Mouse (Mus musculus): ENCODE results near the gene Casc1. TPM values are rescaled to one million over a fixed set of nuclear protein-coding genes. Genes with fewer than 3 reads are reported as not detected.

Casc1 gene
- total RNA-seq (2021): under 1 TPM; 0.13 to 0.23 TPM
- long read RNA-seq, experiment 1: 0 reads
- long read RNA-seq, experiment 2: 0 reads

DNA sequence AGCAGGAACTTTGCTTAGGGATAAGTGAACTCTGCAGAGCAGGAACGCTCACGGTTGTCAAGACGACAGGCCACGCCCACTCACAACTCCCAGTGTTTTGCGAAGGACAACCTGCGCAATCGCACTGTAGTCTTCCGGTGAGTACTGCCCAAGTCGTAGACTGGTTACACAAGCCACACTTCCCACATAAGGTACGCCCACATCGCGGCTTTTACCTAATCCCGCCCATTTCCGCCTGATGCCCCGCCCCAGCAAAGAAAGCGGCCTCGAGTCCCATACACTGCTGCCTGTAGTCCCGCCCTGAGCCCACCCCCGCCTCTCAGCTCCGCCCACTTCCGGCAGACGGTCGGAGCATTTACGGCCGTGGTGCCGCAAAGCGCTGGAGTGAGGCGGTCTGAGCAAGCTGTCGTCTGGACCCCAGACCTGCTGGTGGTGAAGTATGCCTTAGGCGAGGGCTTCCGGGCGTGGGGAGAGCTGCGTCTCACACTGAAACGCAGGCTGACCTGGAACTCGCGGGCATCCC is at the start of gene Casc1, which contains the start of gene Etfrf1:
Gene Casc1 (minus strand): TSS at position 190 of the 523 bp plus-strand sequence.
Gene Etfrf1 (plus strand): TSS at position 319 of the 523 bp plus-strand sequence.
- DNase-seq: peak; percentile 97
- intact Hi-C loops (cut with DNase I; ENCODE audit: low total_unique reads): no loop called here

DNA sequence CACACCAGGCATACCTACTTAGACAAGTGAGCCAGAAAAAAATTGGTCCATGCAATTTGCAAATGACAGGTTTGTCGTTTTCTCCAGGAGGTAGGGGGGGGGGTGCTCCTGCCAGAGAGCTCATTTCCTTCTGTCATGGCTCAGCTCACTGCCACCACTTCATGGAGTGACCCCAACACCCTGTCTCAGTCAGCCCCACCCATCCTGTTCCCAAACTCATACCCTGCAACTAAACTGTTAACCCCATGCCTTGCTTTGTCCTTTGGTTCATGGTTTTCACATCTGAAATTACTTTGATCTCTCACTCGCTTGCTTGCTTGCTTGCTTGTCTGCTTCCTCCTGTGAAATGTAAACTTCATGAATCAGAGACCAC is 45.9 kb upstream of the Casc1 start:
- intact Hi-C loops (cut with DNase I; ENCODE audit: low total_unique reads): no loop called here
- DNase-seq: no peak

DNA sequence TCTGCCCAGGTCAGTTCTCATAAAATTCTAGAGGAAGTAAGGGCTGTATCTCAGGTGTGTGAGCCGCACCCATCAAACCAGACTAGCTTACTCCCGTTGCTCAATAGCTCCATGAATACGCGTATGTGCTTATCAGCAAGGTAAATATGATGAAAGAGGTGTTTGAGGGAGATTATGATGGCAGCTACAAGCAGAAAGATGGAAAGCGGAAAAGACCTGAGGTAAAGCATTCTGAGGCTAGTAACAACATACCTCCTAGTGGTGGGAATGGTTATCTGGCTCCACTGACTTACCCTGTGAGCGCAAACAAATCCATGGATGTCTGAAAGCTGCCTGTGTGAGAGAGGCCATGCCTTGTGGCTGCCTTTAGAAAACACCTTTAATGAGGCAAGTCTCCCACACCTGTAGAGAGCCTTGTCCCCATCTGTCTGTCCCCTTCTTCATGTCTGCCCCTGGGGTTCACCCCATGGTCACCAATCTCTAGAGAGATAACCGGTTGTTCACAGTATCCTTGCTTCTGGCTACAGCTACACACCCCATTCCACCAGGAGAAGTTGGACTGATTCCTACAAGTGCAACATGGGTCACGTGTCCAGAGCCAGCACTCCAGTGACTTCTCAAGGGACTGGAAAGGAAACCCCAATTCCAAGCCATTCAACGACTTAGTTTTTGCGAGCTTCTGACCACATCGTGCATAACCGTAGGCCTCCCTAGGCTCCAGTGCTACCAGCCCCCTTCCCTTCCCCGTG is 45.3 kb upstream of the Casc1 start:
- intact Hi-C loops (cut with DNase I; ENCODE audit: low total_unique reads): no loop called here
- no peak for DNase-seq

DNA sequence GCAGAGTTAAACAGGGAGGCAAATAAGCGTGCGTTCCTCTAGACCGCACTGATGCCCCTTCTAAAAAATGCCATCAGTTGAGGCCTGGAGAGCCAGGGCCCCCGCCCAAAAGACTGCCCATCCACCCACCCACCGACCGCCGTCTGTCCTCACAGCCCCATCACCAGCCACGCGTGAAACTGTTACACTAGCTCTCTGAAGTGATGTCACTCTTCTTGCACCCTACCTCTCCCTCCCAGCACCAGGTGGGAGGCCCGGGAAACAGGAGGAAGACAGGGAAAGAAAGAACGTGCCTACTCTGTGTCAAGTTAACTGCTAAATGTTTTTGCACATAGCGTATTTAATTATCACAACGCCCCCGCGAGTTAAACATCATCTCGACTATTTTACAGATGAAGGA is 40.0 kb upstream of the Casc1 start:
- intact Hi-C loops (cut with DNase I; ENCODE audit: low total_unique reads): no loop called here
- no peak for DNase-seq

DNA sequence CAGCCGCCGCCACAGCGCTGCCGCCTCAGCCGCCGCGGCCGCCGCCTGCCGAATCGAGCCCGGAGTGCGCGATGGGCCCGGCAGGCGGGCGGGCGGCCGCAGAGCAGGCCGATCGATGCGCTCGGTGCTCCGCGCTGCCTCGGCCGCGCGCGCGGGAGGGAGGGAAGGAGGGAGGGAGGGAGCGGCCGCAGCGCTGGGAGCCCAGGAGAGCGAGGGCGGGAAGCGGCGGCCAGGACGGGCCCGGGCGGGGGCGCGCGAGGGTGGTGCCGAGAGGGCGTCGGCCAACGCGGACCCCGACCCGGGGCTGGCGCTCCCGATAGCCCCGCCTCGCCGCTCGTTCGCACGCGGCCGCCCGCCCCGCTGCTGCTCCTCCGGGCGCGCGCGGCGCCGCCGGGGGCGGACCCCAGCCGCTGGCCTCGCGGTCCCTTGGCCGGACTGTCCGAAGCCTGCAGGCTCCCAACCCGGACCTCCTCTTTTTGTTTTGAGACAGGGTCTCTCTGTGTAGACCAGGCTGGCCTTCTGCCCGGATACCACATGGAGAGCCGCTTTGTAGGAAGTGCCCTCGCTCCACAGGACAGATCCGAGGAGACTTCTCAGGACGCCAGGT is 39.5 kb upstream of the Casc1 start, which contains the start of gene Kras:
Gene Kras (minus strand): TSS at position 55 of the 607 bp plus-strand sequence.
- intact Hi-C loops (cut with DNase I; ENCODE audit: low total_unique reads): no loop called here
- DNase-seq: peak; percentile 94

DNA sequence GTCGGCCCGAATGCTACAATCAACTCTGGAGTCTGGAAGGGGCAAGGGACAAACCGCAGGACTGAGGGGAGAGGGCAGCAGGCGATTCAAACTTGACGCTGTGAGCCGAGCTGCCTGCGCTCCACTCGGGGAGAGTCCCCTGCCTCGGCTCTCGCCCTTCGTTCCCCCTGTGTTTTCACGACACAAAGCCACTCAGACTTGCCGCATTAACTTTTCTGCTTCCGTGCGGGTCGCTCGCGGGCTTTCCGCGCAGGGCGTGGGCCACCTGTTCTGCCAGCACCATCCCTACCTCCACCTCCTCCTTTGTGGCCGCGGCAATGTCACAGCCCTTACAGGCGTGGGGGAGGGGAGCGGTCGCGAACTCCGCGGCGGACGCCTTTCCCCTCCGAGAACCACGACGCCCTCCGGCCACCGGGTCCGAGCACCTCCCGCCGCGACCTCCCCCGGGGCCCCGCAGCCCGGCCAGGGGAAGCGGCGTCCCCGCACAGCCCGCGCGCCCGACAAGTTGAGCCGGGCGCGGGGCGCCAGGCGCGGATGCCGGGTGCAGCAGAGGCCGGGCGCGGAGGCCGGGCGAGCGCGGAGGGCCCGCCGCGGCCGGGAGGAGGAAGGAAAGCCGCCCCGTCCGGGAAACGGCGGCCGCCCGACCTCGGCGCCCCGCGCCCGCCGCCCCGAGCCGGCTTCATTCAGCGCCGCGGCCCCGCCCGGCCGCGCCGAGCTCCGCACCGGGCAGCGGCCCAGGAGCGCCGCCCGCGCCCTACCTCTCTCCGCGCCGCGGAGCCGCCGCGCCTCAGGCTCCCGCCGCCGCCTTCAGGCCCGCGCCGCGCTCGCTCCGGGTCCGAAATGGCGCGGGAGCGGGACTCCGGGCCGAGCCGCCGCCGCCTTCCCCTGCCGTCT is 38.7 kb upstream of the Casc1 start:
- peak; percentile 34 for DNase-seq
- intact Hi-C loops (cut with DNase I; ENCODE audit: low total_unique reads): no loop called here

DNA sequence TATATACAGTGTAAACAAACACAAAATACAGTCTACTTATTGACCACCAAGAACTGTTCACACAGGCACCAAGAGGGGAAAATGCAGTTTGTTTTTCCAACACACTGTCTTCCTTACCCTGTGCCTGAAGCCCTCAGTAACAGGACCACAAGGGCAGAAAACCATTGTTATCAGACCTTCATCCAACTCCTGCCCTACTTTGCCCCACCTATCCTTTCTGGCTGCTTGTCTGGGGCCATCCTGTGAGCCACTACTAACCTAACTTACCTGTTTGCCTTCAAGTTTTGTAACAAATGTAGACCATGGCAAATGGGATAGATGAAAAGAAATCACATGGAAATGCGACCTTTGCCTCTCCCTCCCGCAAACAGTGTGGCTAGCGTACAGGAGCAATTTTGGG is 37.1 kb upstream of the Casc1 start:
- intact Hi-C loops (cut with DNase I; ENCODE audit: low total_unique reads): no loop called here
- DNase-seq: no peak

DNA sequence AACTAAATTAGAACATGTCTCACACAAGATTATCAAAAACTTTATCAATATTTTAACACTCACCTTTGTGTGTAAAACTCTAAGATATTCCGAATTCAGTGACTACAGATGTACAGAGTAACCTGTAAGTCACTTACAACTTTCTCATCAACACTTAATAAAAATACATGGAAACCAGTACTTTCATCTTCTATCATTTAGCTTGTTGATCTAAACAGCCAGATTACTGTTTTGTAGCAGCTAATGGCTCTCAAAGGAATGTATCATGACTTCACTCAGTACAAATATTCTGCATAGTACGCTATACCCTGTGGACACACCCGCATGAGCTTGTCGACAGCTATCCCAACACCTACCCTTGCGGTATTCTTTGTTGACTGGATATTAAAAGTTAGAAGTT is 36.0 kb upstream of the Casc1 start:
- no peak for DNase-seq

DNA sequence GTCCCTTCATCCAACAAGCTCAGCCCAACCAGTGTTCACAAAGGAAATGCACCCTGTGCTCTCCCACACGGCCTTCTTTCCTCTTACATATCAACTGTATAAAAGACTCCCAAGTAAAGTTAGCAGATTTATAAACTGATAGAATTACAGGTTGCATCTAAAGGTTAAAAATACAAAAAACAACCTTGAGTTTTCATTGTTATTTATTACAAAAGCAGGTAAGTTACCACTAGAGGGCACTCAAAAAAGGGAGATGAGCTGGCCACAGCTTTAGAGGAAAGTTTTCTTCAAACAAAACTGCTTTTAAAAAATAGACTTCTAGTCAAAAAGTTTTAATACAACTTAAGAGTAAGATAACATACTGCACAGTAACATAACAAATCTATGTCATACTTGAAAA is 31.7 kb upstream of the Casc1 start:
- intact Hi-C loops (cut with DNase I; ENCODE audit: low total_unique reads): loop anchor here (5.0 kb wide), 1 partner anchor 100 kb away; no protein-coding TSS in a partner anchor
- DNase-seq: no peak

More for the DNA sequence above, 36.0 kb upstream of the Casc1 start:
- intact Hi-C loops (cut with DNase I; ENCODE audit: low total_unique reads): no loop called here

DNA sequence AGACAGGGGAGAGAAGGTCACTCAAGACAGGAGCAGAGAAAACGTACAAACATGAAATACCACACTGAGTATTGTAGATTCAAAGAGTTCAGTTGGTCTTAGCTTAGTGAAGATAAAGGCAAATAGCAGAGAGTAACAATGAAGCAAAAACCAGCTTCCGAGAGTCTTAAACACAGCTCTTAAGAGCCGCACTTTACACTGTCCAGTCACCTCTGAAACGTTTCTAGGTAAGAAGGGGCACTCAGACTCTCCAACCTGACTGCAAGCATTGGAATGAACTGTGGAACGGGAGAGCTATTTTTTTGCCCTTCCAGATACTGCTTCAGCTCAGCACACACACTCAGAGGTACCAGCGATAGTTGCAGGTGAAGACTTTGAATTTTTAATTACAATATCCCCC is 29.5 kb upstream of the Casc1 start:
- intact Hi-C loops (cut with DNase I; ENCODE audit: low total_unique reads): loop anchor here (5.0 kb wide), 1 partner anchor 102 kb away; no protein-coding TSS in a partner anchor
- no peak for DNase-seq

DNA sequence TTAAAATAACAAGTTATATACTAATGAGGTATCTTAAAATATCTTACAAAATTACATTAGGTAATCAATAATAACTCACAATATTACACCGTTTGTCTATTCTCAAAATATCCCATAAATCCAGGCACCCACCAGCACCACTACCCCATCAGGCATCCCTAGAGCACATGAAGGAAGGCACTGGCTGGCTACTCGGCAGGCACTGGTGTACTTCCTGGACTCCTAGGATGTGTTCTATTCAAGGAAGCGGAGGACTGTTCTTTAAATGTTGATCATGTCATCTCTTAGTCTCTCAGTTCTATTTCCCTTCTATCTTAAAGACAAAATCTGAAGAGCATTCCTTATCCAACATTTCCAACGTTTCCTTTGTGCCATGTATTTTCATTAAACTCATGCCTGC is 26.3 kb upstream of the Casc1 start:
- no peak for DNase-seq
- intact Hi-C loops (cut with DNase I; ENCODE audit: low total_unique reads): no loop called here

DNA sequence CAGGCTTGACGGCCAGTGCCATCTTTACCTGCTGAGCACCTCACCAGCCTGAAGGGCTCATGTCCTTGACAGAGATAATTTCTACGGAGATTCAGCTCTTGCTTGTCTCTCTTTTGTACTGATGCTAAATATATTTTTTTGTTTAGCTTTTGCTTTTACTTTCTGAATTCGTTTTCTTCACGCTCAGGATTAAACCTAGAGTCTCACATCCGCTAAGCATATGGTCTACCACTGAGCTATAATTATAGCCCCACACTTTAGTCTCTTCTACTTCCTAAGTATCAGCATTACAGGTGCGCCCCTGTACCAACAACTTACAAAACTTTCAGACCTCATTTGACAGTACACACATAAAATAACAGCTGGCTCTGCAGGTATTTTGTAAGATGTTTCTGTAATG is 24.6 kb upstream of the Casc1 start:
- intact Hi-C loops (cut with DNase I; ENCODE audit: low total_unique reads): no loop called here
- no peak for DNase-seq

DNA sequence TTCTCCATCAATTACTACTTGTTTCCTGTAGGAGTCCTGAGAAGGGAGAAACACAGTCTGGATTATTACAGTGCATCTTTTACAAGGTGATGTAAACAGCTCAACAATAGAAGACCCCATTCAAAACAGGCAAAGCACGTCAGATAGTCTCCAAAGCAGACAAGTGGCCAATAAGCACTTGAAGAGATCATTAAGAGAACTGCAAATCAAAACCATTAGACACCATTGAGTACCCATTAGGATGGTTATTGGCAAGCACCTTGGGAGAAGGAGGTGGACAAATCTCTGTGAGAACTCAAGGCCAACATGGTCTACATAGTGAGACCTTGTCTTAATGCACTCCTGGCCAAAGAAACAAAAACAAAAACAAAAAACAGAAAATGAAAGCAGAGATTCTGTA is 23.6 kb upstream of the Casc1 start:
- DNase-seq: no peak
- intact Hi-C loops (cut with DNase I; ENCODE audit: low total_unique reads): no loop called here

DNA sequence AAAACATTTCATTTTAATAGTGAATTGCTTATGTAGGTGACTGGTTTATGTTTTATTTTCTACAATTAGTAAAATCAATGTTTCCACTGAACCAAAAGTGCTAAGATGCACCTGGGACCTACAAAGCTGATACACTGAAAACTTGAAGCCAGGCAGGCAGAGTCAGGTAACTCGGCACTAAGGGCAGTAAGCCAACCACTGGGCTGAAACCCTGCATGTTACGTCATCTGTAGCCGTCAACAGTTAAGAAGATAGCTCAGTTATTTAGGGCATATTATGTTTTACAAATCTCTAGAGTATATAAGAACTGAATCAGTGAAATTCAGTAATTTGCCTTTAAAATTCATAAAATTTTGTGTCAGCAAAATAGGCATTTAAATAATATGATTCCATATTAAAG is 15.5 kb upstream of the Casc1 start:
- no peak for DNase-seq
- intact Hi-C loops (cut with DNase I; ENCODE audit: low total_unique reads): no loop called here

DNA sequence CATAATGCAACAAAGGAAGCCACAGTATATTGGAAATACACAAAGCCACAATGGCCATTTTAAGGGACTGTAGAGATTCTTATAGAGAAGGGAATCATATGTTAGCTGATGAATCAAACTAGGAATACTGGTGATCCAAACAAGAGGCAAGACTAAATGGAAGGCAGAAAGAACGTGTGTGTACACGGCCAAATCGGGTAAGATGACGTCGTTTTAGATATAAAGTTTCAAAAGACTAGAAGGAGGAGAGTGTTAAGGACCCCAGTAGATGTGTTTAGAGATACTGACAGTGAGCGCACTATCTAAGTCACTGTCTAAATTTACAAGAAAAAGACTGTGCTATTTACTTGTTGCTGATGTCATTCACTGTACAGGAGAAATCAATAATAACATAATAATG is 13.4 kb upstream of the Casc1 start:
- intact Hi-C loops (cut with DNase I; ENCODE audit: low total_unique reads): no loop called here
- DNase-seq: no peak

DNA sequence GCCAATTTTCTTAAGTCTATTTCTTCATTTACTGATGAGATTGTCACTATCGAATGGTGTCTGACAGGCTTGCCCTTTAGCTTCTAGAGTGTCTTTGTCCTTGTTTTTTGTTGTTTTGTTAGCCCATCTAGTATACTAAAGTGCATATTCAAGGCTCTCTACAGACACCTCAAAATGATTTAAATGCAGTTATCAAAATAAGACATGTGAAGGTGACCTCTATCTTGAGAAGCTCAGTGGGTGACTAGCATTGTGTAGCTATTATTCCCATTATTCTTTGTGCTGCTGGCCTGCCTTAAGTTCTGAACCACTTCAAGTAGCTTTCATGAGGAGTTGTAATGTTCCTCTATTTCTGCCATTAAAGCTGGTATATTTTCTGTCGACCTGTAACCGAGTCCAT is 5.0 kb upstream of the Casc1 start:
- intact Hi-C loops (cut with DNase I; ENCODE audit: low total_unique reads): no loop called here
- no peak for DNase-seq

DNA sequence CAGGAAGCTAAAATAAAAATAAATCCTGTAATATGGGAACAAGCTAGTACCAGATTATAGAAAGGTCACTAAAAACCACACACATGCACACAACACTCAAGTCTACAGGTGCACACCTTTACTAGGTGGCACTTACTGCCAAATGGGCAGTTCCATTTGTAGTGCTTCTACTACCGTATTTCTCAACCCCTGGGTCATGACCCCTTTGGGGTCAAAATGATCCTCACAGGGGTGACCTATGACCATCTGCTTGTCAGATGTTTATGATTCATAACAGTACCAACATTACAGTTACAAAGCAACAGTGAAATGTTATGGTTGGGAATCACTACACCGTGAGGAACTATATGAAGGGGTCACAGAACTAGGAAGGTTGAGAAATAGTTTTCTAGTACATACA is 3.1 kb upstream of the Casc1 start:
- DNase-seq: no peak
- intact Hi-C loops (cut with DNase I; ENCODE audit: low total_unique reads): no loop called here

DNA sequence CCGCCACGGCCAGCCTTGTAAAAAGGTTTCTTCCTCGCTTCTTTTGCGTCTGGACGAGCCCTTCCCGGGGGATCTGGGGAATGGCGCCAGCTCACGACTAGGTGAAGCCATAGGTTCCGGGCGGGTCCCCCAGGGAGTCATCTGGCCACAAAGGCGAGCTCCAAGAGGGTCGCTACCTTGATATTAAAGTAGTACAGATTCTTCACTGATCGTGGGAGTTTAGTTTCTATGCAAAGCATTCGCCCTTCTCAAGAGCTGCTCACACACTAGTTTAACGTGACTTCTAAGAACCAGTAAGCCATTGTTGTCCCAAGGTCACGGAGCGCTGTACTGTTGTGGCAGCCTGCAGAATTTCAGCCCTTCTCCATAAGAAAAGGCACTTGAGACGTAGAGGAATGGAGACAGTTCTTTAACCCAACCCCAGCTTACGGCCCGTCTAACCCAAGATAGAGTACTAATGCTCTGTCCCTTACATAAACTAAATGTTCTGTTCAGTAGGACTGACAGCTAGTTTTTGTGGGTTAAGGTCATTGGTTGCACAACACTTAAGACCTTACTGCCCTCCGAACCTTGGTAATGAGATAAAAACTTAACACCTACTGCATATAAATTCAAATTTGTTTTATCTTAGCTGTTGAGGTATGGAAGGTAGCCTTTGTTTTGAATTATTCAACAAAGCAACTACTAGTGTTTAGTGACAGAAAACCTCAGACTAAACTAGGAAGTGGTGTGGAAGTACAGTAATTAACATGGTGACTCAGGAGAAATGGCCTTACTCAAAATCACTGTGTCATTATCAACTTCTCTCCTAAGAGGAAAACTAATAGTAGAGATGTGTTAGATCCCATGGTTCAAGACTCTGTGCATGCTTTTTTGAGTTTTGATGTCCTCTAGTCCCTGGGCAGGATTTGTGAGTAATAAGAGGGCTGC is 836 bp upstream of the Casc1 start:
- no peak for DNase-seq
- intact Hi-C loops (cut with DNase I; ENCODE audit: low total_unique reads): no loop called here

Measured in gastrocnemius, postnatal 14 days (tissue).